Mouse (Mus musculus): ENCODE data around the gene Ttf2. TPM values are rescaled to one million over a fixed set of nuclear protein-coding genes. Genes with fewer than 3 reads are reported as not detected.
A peak's percentile ranks its signal among the peaks of the same experiment; 100 is the strongest.

The Ttf2 gene
- 11.2 and 12.2 TPM in 2 replicates for polyA plus RNA-seq (2015; fragmentation: Nextera tagmentation; extraction: Ambion mirVana)

- Histone ChIP-seq H3K27me3 (no peaks in the 10 kb centered on the region), H3K9ac (peak within 1 kb of the TSS; percentile 63), H3K36me3 (no peaks in the 10 kb centered on the region), H3K4me3 (replicated peaks) (peak within 1 kb of the TSS; percentile 76), H3K27ac (replicated peaks) (no peak within 1 kb of the TSS), H3K9me3 (replicated peaks) (no peaks in the 10 kb centered on the region), H3K4me1 (peaks cover 9% of the 10 kb centered on the region), H3K4me2 (replicated peaks) (peak within 1 kb of the TSS; percentile 82)
- under 1% methylated on average over 40 of the region's 40 CpGs for WGBS
- ATAC-seq (ENCODE audit: insufficient number of reproducible peaks, low FRiP score, low TSS enrichment, low read depth), result peak; percentile 96
These were observed at the start of gene Ttf2 for GRCm38 (mm10) chr3:100969176-100969917. Gene Ttf2 (minus strand): TSS chr3:100969663.

- H3K4me3 ChIP-seq (replicated peaks), result no peak overlapping the region
- peaks cover 8% of the 10 kb centered on the region; the same call in 1 of the 2 replicates for H3K4me1 ChIP-seq
- no peak overlapping the region for H3K4me2 ChIP-seq (replicated peaks)
- no peaks in the 10 kb centered on the region for H3K27me3 ChIP-seq
- no peak for ATAC-seq (ENCODE audit: insufficient number of reproducible peaks, low FRiP score, low TSS enrichment, low read depth)
- H3K36me3 ChIP-seq, result no peaks in the 10 kb centered on the region
- H3K9ac ChIP-seq, result no peak overlapping the region
- 70% methylated on average over 6 of the region's 6 CpGs for WGBS
- no peaks in the 10 kb centered on the region for H3K9me3 ChIP-seq (replicated peaks)
- no peak overlapping the region for H3K27ac ChIP-seq (replicated peaks)
These were observed 49.0 kb upstream of the Ttf2 start for GRCm38 (mm10) chr3:101018494-101018893.

- no peaks in the 10 kb centered on the region for H3K27me3 ChIP-seq
- 90% methylated on average over 7 of the region's 7 CpGs for WGBS
- no peak overlapping the region for H3K27ac ChIP-seq (replicated peaks)
- no peak overlapping the region for H3K9ac ChIP-seq
- H3K9me3 ChIP-seq (replicated peaks), result no peaks in the 10 kb centered on the region
- ATAC-seq (ENCODE audit: insufficient number of reproducible peaks, low FRiP score, low TSS enrichment, low read depth), result no peak
- no peaks in the 10 kb centered on the region for H3K36me3 ChIP-seq
- peaks cover 13% of the 10 kb centered on the region; the same call in 1 of the 2 replicates for H3K4me1 ChIP-seq
- no peak overlapping the region for H3K4me3 ChIP-seq (replicated peaks)
- H3K4me2 ChIP-seq (replicated peaks), result no peak overlapping the region
These were observed 46.6 kb upstream of the Ttf2 start for GRCm38 (mm10) chr3:101016050-101016449.

GRCm38 (mm10) chr3:101015254-101015653, 45.8 kb upstream of the Ttf2 start:
- no peaks in the 10 kb centered on the region for H3K36me3 ChIP-seq
- ATAC-seq (ENCODE audit: insufficient number of reproducible peaks, low FRiP score, low TSS enrichment, low read depth), result no peak
- H3K9me3 ChIP-seq (replicated peaks), result no peaks in the 10 kb centered on the region
- no peak overlapping the region for H3K27ac ChIP-seq (replicated peaks)
- no peaks in the 10 kb centered on the region for H3K27me3 ChIP-seq
- peaks cover 13% of the 10 kb centered on the region; the same call in 1 of the 2 replicates for H3K4me1 ChIP-seq
- WGBS, result 27% methylated on average over 4 of the region's 4 CpGs
- no peak overlapping the region for H3K4me3 ChIP-seq (replicated peaks)
- no peak overlapping the region for H3K4me2 ChIP-seq (replicated peaks)
- H3K9ac ChIP-seq, result no peak overlapping the region

- no peak for ATAC-seq (ENCODE audit: insufficient number of reproducible peaks, low FRiP score, low TSS enrichment, low read depth)
- Histone ChIP-seq H3K9ac (no peak overlapping the region), H3K4me1 (peaks cover 13% of the 10 kb centered on the region; the same call in 1 of the 2 replicates), H3K27ac (replicated peaks) (no peak overlapping the region), H3K9me3 (replicated peaks) (no peaks in the 10 kb centered on the region), H3K36me3 (no peaks in the 10 kb centered on the region), H3K4me2 (replicated peaks) (no peak overlapping the region), H3K4me3 (replicated peaks) (no peak overlapping the region), H3K27me3 (no peaks in the 10 kb centered on the region)
- 82% methylated on average over 3 of the region's 3 CpGs for WGBS
These were observed 44.1 kb upstream of the Ttf2 start for GRCm38 (mm10) chr3:101013536-101013935.

GRCm38 (mm10) chr3:101013005-101013404, 43.5 kb upstream of the Ttf2 start:
- no peak overlapping the region for H3K9ac ChIP-seq
- H3K36me3 ChIP-seq, result no peaks in the 10 kb centered on the region
- no peaks in the 10 kb centered on the region for H3K9me3 ChIP-seq (replicated peaks)
- 89% methylated on average over 10 of the region's 10 CpGs for WGBS
- H3K4me2 ChIP-seq (replicated peaks), result no peak overlapping the region
- H3K27ac ChIP-seq (replicated peaks), result no peak overlapping the region
- peaks cover 13% of the 10 kb centered on the region; the same call in 1 of the 2 replicates for H3K4me1 ChIP-seq
- no peaks in the 10 kb centered on the region for H3K27me3 ChIP-seq
- no peak overlapping the region for H3K4me3 ChIP-seq (replicated peaks)
- no peak for ATAC-seq (ENCODE audit: insufficient number of reproducible peaks, low FRiP score, low TSS enrichment, low read depth)

GRCm38 (mm10) chr3:101012597-101012996, 43.1 kb upstream of the Ttf2 start:
- Histone ChIP-seq H3K4me1 (peaks cover 13% of the 10 kb centered on the region; the same call in 1 of the 2 replicates), H3K4me3 (replicated peaks) (no peak overlapping the region), H3K4me2 (replicated peaks) (no peak overlapping the region), H3K27ac (replicated peaks) (no peak overlapping the region), H3K9ac (no peak overlapping the region), H3K27me3 (no peaks in the 10 kb centered on the region), H3K9me3 (replicated peaks) (no peaks in the 10 kb centered on the region), H3K36me3 (no peaks in the 10 kb centered on the region)
- WGBS, result 75% methylated on average over 8 of the region's 8 CpGs
- ATAC-seq (ENCODE audit: insufficient number of reproducible peaks, low FRiP score, low TSS enrichment, low read depth), result no peak

- Histone ChIP-seq H3K9me3 (replicated peaks) (no peaks in the 10 kb centered on the region), H3K4me1 (peaks cover 13% of the 10 kb centered on the region; the same call in 1 of the 2 replicates)
These were observed 42.7 kb upstream of the Ttf2 start for GRCm38 (mm10) chr3:101012131-101012571.

GRCm38 (mm10) chr3:101011203-101011600, 41.7 kb upstream of the Ttf2 start:
- H3K9ac ChIP-seq, result no peak overlapping the region
- no peaks in the 10 kb centered on the region for H3K36me3 ChIP-seq
- H3K27me3 ChIP-seq, result no peaks in the 10 kb centered on the region
- no peak overlapping the region for H3K4me3 ChIP-seq (replicated peaks)
- H3K9me3 ChIP-seq (replicated peaks), result no peaks in the 10 kb centered on the region
- WGBS, result 58% methylated on average over 5 of the region's 5 CpGs
- H3K4me1 ChIP-seq, result peaks cover 13% of the 10 kb centered on the region; the same call in 1 of the 2 replicates
- ATAC-seq (ENCODE audit: insufficient number of reproducible peaks, low FRiP score, low TSS enrichment, low read depth), result no peak
- H3K4me2 ChIP-seq (replicated peaks), result no peak overlapping the region
- H3K27ac ChIP-seq (replicated peaks), result no peak overlapping the region

More at GRCm38 (mm10) chr3:101012131-101012571, 42.7 kb upstream of the Ttf2 start:
- H3K36me3 ChIP-seq, result no peaks in the 10 kb centered on the region
- H3K9ac ChIP-seq, result no peak overlapping the region
- H3K4me3 ChIP-seq (replicated peaks), result no peak overlapping the region
- peak; percentile 34; the same call in 1 of the 2 replicates for ATAC-seq (ENCODE audit: insufficient number of reproducible peaks, low FRiP score, low TSS enrichment, low read depth)
- WGBS, result 44% methylated on average over 10 of the region's 10 CpGs
- no peak overlapping the region for H3K4me2 ChIP-seq (replicated peaks)
- H3K27me3 ChIP-seq, result no peaks in the 10 kb centered on the region
- H3K27ac ChIP-seq (replicated peaks), result no peak overlapping the region

- ATAC-seq (ENCODE audit: insufficient number of reproducible peaks, low FRiP score, low TSS enrichment, low read depth), result no peak
- Histone ChIP-seq H3K27me3 (no peaks in the 10 kb centered on the region), H3K9me3 (replicated peaks) (no peaks in the 10 kb centered on the region), H3K4me1 (peaks cover 9% of the 10 kb centered on the region; the same call in 1 of the 2 replicates), H3K27ac (replicated peaks) (no peak overlapping the region), H3K9ac (no peak overlapping the region), H3K4me3 (replicated peaks) (no peak overlapping the region), H3K36me3 (no peaks in the 10 kb centered on the region), H3K4me2 (replicated peaks) (no peak overlapping the region)
- 69% methylated on average over 4 of the region's 4 CpGs for WGBS
These were observed 41.2 kb upstream of the Ttf2 start for GRCm38 (mm10) chr3:101010589-101011202.

GRCm38 (mm10) chr3:101007112-101007782, 37.8 kb upstream of the Ttf2 start:
- WGBS, result 47% methylated on average over 5 of the region's 5 CpGs
- Histone ChIP-seq H3K4me1 (0 out of 2 replicates have a peak, but pooled peaks cover 2% of the 10 kb centered on the region), H3K36me3 (no peaks in the 10 kb centered on the region), H3K27me3 (no peaks in the 10 kb centered on the region), H3K9ac (no peak overlapping the region), H3K27ac (replicated peaks) (no peak overlapping the region), H3K9me3 (replicated peaks) (no peaks in the 10 kb centered on the region), H3K4me2 (replicated peaks) (no peak overlapping the region), H3K4me3 (replicated peaks) (no peak overlapping the region)
- no peak for ATAC-seq (ENCODE audit: insufficient number of reproducible peaks, low FRiP score, low TSS enrichment, low read depth)
